Mouse (Mus musculus) heart, postnatal 25 days (tissue): ENCODE measurements around the gene Mfng. TPM values are rescaled to one million over a fixed set of nuclear protein-coding genes. Genes with fewer than 3 reads are reported as not detected.

ENCODE experiments used
- DNase-seq: peaks from one replicate; pipeline ENCODE4 v3.0.0; 2022; ENCODE audit warnings: low spot score
- intact Hi-C: fragments of 180-260 bp; cut with DNase I; formaldehyde crosslinking; loops from one replicate; pipeline ENCODE4 v1.15.1; 2025
- total RNA-seq, 2 experiments: library from RNA; stranded (reverse); gene quantifications; 2 replicates each; pipeline ENCODE4 v1.2.3; 2021

Gene Mfng
- total RNA-seq, 2 experiments from 2014 or later: 11.6 to 13.2 TPM

- intact Hi-C loops: no loop called here
- no peak for DNase-seq
Observed at GRCm38 (mm10) chr15:78726697-78727096, 46.6 kb downstream of the Mfng start.

- peak; percentile 67 for DNase-seq
- intact Hi-C loops: loop anchor here (1.0 kb wide), 1 partner anchor 96 kb away; no protein-coding TSS in a partner anchor
Observed at GRCm38 (mm10) chr15:78720532-78720931, 52.7 kb downstream of the Mfng start.

GRCm38 (mm10) chr15:78720094-78720493, 53.2 kb downstream of the Mfng start:
- no peak for DNase-seq
- intact Hi-C loops: loop anchor here (1.0 kb wide), 1 partner anchor 96 kb away; no protein-coding TSS in a partner anchor

- no peak for DNase-seq
- intact Hi-C loops: no loop called here
Observed at GRCm38 (mm10) chr15:78719416-78719815, 53.9 kb downstream of the Mfng start.

- intact Hi-C loops: no loop called here
- no peak for DNase-seq
Observed at GRCm38 (mm10) chr15:78718290-78719250, 54.7 kb downstream of the Mfng start, which contains the start of gene Elfn2. Gene Elfn2, minus strand, starts transcription at chr15:78718771.

GRCm38 (mm10) chr15:78716936-78717335, 56.3 kb downstream of the Mfng start:
- intact Hi-C loops: no loop called here
- no peak for DNase-seq

- no peak for DNase-seq
- intact Hi-C loops: no loop called here
Observed at GRCm38 (mm10) chr15:78715856-78716255, 57.4 kb downstream of the Mfng start.

GRCm38 (mm10) chr15:78713751-78714150, 59.5 kb downstream of the Mfng start:
- DNase-seq: no peak
- intact Hi-C loops: no loop called here

- intact Hi-C loops: no loop called here
- no peak for DNase-seq
Observed at GRCm38 (mm10) chr15:78712335-78713258, 60.7 kb downstream of the Mfng start.

- intact Hi-C loops: no loop called here
- DNase-seq: no peak
Observed at GRCm38 (mm10) chr15:78711935-78712334, 61.3 kb downstream of the Mfng start.

GRCm38 (mm10) chr15:78710634-78711033, 62.6 kb downstream of the Mfng start:
- DNase-seq: no peak
- intact Hi-C loops: no loop called here

GRCm38 (mm10) chr15:78709767-78710166, 63.5 kb downstream of the Mfng start:
- intact Hi-C loops: no loop called here
- no peak for DNase-seq

- no peak for DNase-seq
- intact Hi-C loops: no loop called here
Observed at GRCm38 (mm10) chr15:78706630-78707029, 66.6 kb downstream of the Mfng start.

Other genes with a start within 250 kb of the Mfng start
- gene C1qtnf6, start 242.1 kb downstream of the Mfng start, total RNA-seq: 10 to 100 TPM; 56.6 to 59.4 TPM
- not detected for gene Sstr3, start 228.8 kb downstream of the Mfng start, total RNA-seq
- gene Rac2, start 200.7 kb downstream of the Mfng start, total RNA-seq: 1 to 10 TPM; 5.1 to 5.6 TPM
- 1 to 10 TPM; 5.5 to 5.8 TPM for gene Cyth4, start 176.4 kb downstream of the Mfng start, total RNA-seq
- gene Elfn2, start 54.7 kb downstream of the Mfng start, total RNA-seq: 1 to 10 TPM; 1.4 to 2.5 TPM
- gene Card10, start 29.6 kb upstream of the Mfng start, total RNA-seq: 10 to 100 TPM; 14.8 to 18.3 TPM
- gene Cdc42ep1, start 69.1 kb upstream of the Mfng start, total RNA-seq: 10 to 100 TPM; 34.1 to 41.0 TPM
- under 1 TPM; 0.62 to 0.64 TPM for gene Lgals2, start 82.1 kb upstream of the Mfng start, total RNA-seq
- gene Gga1, start 103.7 kb upstream of the Mfng start, total RNA-seq: 10 to 100 TPM; 41.6 to 43.8 TPM
- under 1 TPM in 1 of 2 experiments, not detected in 1; 0.18 TPM for gene Gm49510, start 126.2 kb upstream of the Mfng start, total RNA-seq
- gene Sh3bp1, start 126.3 kb upstream of the Mfng start, total RNA-seq: 1 to 10 TPM; 4.1 to 4.8 TPM
- gene Pdxp, start 140.4 kb upstream of the Mfng start, total RNA-seq: 1 to 10 TPM in 1 of 2 experiments, under 1 TPM in 1; 0.75 to 1.4 TPM
- 100 to 1,000 TPM; 188 to 192 TPM for gene Lgals1, start 153.2 kb upstream of the Mfng start, total RNA-seq
- 10 to 100 TPM; 15.6 to 16.9 TPM for gene Nol12, start 161.5 kb upstream of the Mfng start, total RNA-seq
- 10 to 100 TPM; 36.0 to 39.8 TPM for gene Triobp, start 174.2 kb upstream of the Mfng start, total RNA-seq